Mouse (Mus musculus): ENCODE results near the gene Hoxa6. TPM values are rescaled to one million over a fixed set of nuclear protein-coding genes. Genes with fewer than 3 reads are reported as not detected.
A peak's percentile ranks its signal among the peaks of the same experiment; 100 is the strongest.

Hoxa6 gene
- polyA plus RNA-seq, 1 experiment from 2014 or later: 0.95 TPM

DNA sequence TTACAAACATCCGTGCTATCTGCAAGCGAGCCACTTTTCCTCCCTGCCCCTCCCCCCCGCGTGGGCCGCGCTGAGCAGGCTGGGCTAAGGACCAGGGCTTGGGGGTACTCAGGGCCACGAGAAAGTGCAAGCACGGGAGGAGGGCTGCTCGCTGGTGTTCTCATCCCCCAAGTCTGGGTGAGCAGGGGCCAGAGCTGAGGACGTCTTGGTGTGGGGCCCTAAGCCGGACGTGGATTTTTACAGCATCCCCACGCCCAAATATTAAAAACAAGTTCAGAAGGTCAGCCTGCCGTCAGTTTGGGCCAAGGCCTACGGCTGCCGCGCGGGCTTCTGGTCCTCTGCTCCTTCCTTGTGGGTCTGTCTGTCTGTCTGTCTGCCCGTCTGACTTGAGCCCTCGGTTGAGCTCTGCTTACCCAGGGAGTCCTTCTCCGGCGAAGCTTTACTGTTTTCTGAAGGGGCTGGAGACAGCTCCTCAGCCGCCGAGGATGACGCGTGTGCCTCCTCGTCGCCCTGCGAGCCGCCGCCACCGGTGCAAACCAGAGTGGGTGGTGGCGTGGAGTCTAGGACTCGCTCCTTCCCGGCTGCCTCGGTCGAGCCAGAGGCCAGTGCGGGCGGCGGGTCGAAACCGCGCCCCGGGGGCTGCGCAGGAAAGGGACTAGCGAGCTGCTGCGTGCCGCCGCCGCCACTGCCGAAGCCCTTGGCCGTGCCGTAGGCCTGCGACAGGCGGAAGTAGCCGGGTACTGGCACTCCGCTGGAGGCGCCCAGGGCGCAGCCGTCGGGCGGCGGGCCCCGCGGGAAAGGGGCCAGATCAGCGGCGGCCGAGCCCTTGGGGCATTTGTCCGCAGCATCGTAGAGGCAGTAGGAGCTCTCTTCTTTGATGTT lies 25.3 kb upstream of the Hoxa6 start:
- Histone ChIP-seq H3K9me3 (ENCODE audit: low read length) (no peaks in the 10 kb centered on the region), H3K9ac (replicated peaks; ENCODE audit: low read depth) (no peak overlapping the region), H3K4me3 (ENCODE audit: low read depth, low read length) (no peak overlapping the region; the same call in 1 of the 2 replicates), H3K4me2 (replicated peaks; ENCODE audit: low read depth, low read length) (no peak overlapping the region), H3K27me3 (replicated peaks; ENCODE audit: insufficient read depth, low read length) (peaks cover 91% of the 10 kb centered on the region), H3K4me1 (ENCODE audit: insufficient read depth, low read depth, low read length) (no peaks in the 10 kb centered on the region), H3K36me3 (ENCODE audit: insufficient read depth, low read length) (no peaks in the 10 kb centered on the region), H3K27ac (ENCODE audit: low read length) (no peak overlapping the region)
- no peak for TF ChIP-seq EP300 (IDR thresholded peaks at IDR 0.05)
- DNase-seq (ENCODE audit: low spot score) (no peak), ATAC-seq (peak; percentile 19; the same call in 1 of the 2 replicates)
- 2% methylated on average over 63 of the region's 70 CpGs for WGBS

DNA sequence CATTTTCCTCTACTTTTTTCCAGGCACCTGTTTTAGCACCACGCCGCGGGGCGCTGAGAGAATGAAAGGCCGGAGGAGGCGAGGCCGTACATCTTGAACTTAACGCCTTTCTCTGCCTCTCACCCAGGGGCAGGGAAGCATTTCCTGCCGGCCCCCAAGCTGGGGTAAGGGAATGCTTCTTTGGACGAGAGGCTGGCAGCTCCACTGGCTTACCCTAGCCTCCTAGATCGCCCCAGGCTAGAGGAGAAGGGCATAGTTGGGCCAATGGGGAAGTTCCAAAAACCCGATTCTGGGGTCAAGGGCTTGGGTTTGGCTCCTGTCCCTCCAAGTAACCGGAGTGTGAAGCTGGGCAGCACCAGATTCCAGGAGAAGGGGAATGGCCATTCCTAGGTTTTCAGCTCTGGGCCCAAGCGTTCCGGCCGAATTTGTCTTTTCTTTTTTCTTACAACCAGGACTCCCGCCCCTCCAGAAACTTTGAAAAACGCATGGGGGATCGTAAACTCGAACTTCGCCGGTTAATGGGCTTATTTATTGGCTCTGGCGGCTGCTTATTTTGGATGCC lies 24.5 kb upstream of the Hoxa6 start:
- no peak for TF ChIP-seq CTCF (IDR thresholded peaks at IDR 0.05)
- no peak for TF ChIP-seq EP300 (IDR thresholded peaks at IDR 0.05)
- no peak overlapping the region for H3K9ac ChIP-seq (replicated peaks; ENCODE audit: low read depth)
- DNase-seq (ENCODE audit: low spot score) (no peak), ATAC-seq (no peak)
- no peak overlapping the region for H3K27ac ChIP-seq (ENCODE audit: low read length)
- 1% methylated on average over 23 of the region's 23 CpGs for WGBS
- no peak overlapping the region for H3K4me2 ChIP-seq (replicated peaks; ENCODE audit: low read depth, low read length)
- no peaks in the 10 kb centered on the region for H3K4me1 ChIP-seq (ENCODE audit: insufficient read depth, low read depth, low read length)
- no peak overlapping the region for H3K4me3 ChIP-seq (ENCODE audit: low read depth, low read length)
- H3K9me3 ChIP-seq (ENCODE audit: low read length): no peaks in the 10 kb centered on the region
- H3K27me3 ChIP-seq (replicated peaks; ENCODE audit: insufficient read depth, low read length): peaks cover 84% of the 10 kb centered on the region
- H3K36me3 ChIP-seq (ENCODE audit: insufficient read depth, low read length): no peaks in the 10 kb centered on the region

DNA sequence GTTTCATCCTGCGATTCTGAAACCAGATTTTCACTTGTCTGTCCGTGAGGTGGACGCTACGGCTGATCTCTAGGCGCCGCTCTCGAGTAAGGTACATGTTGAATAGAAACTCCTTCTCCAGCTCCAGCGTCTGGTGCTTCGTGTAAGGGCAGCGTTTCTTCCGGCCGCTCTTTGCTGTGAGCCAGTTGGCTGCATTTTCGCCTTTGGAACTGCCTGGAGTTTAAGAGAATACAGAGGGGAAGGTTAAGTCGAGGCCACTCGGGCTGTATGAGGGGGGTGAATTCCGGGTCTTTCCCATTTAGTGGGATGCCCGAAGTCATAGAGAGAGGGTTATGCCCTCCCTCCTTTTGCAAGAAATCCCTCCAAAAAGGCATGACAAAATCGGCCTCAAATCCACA lies 24.0 kb upstream of the Hoxa6 start:
- under 1% methylated on average over 18 of the region's 18 CpGs for WGBS
- peak; percentile 8; the same call in 1 of the 2 replicates for TF ChIP-seq CTCF (IDR thresholded peaks at IDR 0.05)
- TF ChIP-seq EP300 (IDR thresholded peaks at IDR 0.05): no peak
- Histone ChIP-seq H3K27me3 (replicated peaks; ENCODE audit: insufficient read depth, low read length) (peaks cover 83% of the 10 kb centered on the region), H3K36me3 (ENCODE audit: insufficient read depth, low read length) (no peaks in the 10 kb centered on the region), H3K4me1 (ENCODE audit: insufficient read depth, low read depth, low read length) (no peaks in the 10 kb centered on the region), H3K9ac (replicated peaks; ENCODE audit: low read depth) (no peak overlapping the region), H3K9me3 (ENCODE audit: low read length) (no peaks in the 10 kb centered on the region), H3K27ac (ENCODE audit: low read length) (no peak overlapping the region), H3K4me3 (ENCODE audit: low read depth, low read length) (no peak overlapping the region), H3K4me2 (replicated peaks; ENCODE audit: low read depth, low read length) (no peak overlapping the region)
- no peak for DNase-seq (ENCODE audit: low spot score)
- ATAC-seq: no peak

DNA sequence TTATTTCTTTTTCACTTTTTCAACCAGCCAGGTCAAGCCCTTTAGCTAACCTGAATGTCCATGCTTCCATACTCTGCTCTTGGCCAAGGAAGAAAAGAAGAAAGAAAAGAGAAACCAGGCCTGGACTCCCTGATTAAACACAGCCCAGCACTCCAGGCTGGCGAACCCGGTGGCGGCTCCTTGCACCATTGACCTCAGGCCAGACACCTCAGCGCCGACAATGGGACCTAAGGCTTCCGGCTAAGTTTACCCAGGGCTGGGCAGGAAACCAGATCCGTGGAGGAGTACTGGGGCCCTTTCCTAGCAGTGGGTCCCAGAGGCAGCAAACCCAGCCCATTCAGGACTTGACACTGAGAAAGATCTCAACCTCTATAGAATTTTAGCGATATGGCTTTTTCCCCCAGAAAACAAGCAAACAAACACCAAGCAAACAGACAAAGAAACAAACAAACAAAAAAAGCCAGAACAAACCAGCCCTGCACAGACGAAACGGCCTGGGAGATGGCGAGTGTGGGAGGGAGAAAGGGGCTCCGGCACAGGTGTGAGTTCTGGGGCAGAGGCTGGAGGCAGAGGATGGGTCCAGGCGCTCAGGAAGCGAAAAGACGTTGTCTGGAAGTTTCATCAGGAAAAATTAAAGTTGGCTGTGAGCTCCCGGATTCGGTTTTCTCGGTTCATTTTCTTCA lies 23.5 kb upstream of the Hoxa6 start:
- ATAC-seq (no peak), DNase-seq (ENCODE audit: low spot score) (no peak)
- H3K4me3 ChIP-seq (ENCODE audit: low read depth, low read length): no peak overlapping the region

GRCm38 (mm10) chr6:52230516-52231165 lies 22.1 kb upstream of the Hoxa6 start, which contains the start of gene Hoxa9:
TSS of gene Hoxa9 (minus strand) at chr6:52231089.
- WGBS: 3% methylated on average over 19 of the region's 36 CpGs
- no peak for ATAC-seq
- Histone ChIP-seq H3K4me1 (ENCODE audit: insufficient read depth, low read depth, low read length) (no peaks in the 10 kb centered on the region), H3K4me2 (replicated peaks; ENCODE audit: low read depth, low read length) (no peak within 1 kb of the TSS), H3K4me3 (ENCODE audit: low read depth, low read length) (no peak within 1 kb of the TSS), H3K27me3 (replicated peaks; ENCODE audit: insufficient read depth, low read length) (peaks cover 83% of the 10 kb centered on the region), H3K36me3 (ENCODE audit: insufficient read depth, low read length) (no peaks in the 10 kb centered on the region), H3K9me3 (ENCODE audit: low read length) (no peaks in the 10 kb centered on the region), H3K27ac (ENCODE audit: low read length) (no peak within 1 kb of the TSS), H3K9ac (replicated peaks; ENCODE audit: low read depth) (no peak within 1 kb of the TSS)
- DNase-seq (ENCODE audit: low spot score): no peak
- no peak for TF ChIP-seq EP300 (IDR thresholded peaks at IDR 0.05)
- TF ChIP-seq CTCF (IDR thresholded peaks at IDR 0.05): no peak

More for the DNA sequence above, 23.5 kb upstream of the Hoxa6 start:
- Histone ChIP-seq H3K4me2 (replicated peaks; ENCODE audit: low read depth, low read length) (no peak overlapping the region), H3K4me1 (ENCODE audit: insufficient read depth, low read depth, low read length) (no peaks in the 10 kb centered on the region), H3K27me3 (replicated peaks; ENCODE audit: insufficient read depth, low read length) (peaks cover 83% of the 10 kb centered on the region), H3K9ac (replicated peaks; ENCODE audit: low read depth) (no peak overlapping the region), H3K27ac (ENCODE audit: low read length) (no peak overlapping the region), H3K36me3 (ENCODE audit: insufficient read depth, low read length) (no peaks in the 10 kb centered on the region), H3K9me3 (ENCODE audit: low read length) (no peaks in the 10 kb centered on the region)
- TF ChIP-seq EP300 (IDR thresholded peaks at IDR 0.05): no peak
- TF ChIP-seq CTCF (IDR thresholded peaks at IDR 0.05): no peak
- WGBS: 2% methylated on average over 18 of the region's 18 CpGs
